9 mouse cellular contexts compared by ENCODE assay signal in genomic region chr17:25610151-25610550, GRCm38 (mm10). TPM values are rescaled to one million over a fixed set of nuclear protein-coding genes. Genes with fewer than 3 reads are reported as not detected.
DNase-seq lines count a peak whose midpoint lies in the region; ATAC-seq lines count a peak whose summit lies in the region.
"Had no signal": no experiment of that assay in that cellular context is flagged by ENCODE, and none has a peak within 500 bp of the region (broad histone marks: within the 10 kb centered on the region; RNA-seq: fewer than 3 reads in every experiment).

No protein-coding gene starts in this region.

- ATAC-seq in kidney, embryonic 15.5 days (replicated peaks; ENCODE audit: low FRiP score) = 0 out of 2 replicates have a peak, but pooled peaks have one; percentile 23
- ATAC-seq in hindbrain, embryonic 11.5 days (ENCODE audit: low FRiP score) = no peak
- peak; percentile 56 for ATAC-seq in neural tube, embryonic 14.5 days (ENCODE audit: low read depth)

- H3K27ac ChIP-seq in kidney, embryonic 15.5 days = no peak overlapping the region
- no peak overlapping the region for H3K27ac ChIP-seq in hindbrain, embryonic 11.5 days (ENCODE audit: low read depth, low read length)
- peak overlapping the region; percentile 13 for H3K27ac ChIP-seq in neural tube, embryonic 14.5 days (ENCODE audit: low read depth, low read length)
- H3K27ac ChIP-seq: liver, embryonic 15.5 days had no signal

- no peak overlapping the region for H3K9ac ChIP-seq in kidney, embryonic 15.5 days
- 0 out of 2 replicates have a peak overlapping the region, but pooled peaks have one; percentile 2 for H3K9ac ChIP-seq in hindbrain, embryonic 11.5 days (ENCODE audit: low read depth, low read length)
- H3K9ac ChIP-seq in neural tube, embryonic 14.5 days (replicated peaks; ENCODE audit: low read depth, low read length) = no peak overlapping the region
- H3K9ac ChIP-seq: liver, embryonic 15.5 days had no signal

- H3K27me3 ChIP-seq in kidney, embryonic 15.5 days = no peaks in the 10 kb centered on the region
- no peaks in the 10 kb centered on the region for H3K27me3 ChIP-seq in hindbrain, embryonic 11.5 days (ENCODE audit: control insufficient read depth, insufficient read depth, low read length)
- no peaks in the 10 kb centered on the region for H3K27me3 ChIP-seq in neural tube, embryonic 14.5 days (ENCODE audit: control insufficient read depth, insufficient read depth, low read length)
- H3K27me3 ChIP-seq: liver, embryonic 15.5 days had no signal

- H3K4me3 ChIP-seq in kidney, embryonic 15.5 days (replicated peaks) = no peak overlapping the region
- H3K4me3 ChIP-seq in hindbrain, embryonic 11.5 days (ENCODE audit: low read depth, low read length) = no peak overlapping the region
- H3K4me3 ChIP-seq in neural tube, embryonic 14.5 days (ENCODE audit: low read depth, low read length) = no peak overlapping the region
- H3K4me3 ChIP-seq: liver, embryonic 15.5 days had no signal

- DNase-seq in kidney, adult 9 months = no peak
- DNase-seq in NIH3T3 (ENCODE audit: low read depth) = peak; percentile 20
- DNase-seq in cerebellum, postnatal 36 days = peak; percentile 69 to 76
- no peak for DNase-seq in hindbrain, embryonic 11.5 days (ENCODE audit: low spot score)
- DNase-seq in spleen, postnatal 10 days (ENCODE audit: low spot score in 2 of 2) = no peak
- DNase-seq in gastrocnemius, postnatal 36 days = no peak

- H3K36me3 ChIP-seq in kidney, embryonic 15.5 days = peaks cover 28% of the 10 kb centered on the region
- no peaks in the 10 kb centered on the region for H3K36me3 ChIP-seq in hindbrain, embryonic 11.5 days (ENCODE audit: control insufficient read depth, insufficient read depth, low read length)
- H3K36me3 ChIP-seq in neural tube, embryonic 14.5 days (ENCODE audit: control insufficient read depth, insufficient read depth, low read length) = no peaks in the 10 kb centered on the region
- H3K36me3 ChIP-seq: liver, embryonic 15.5 days had no signal

- peaks cover 36% of the 10 kb centered on the region for H3K4me1 ChIP-seq in kidney, embryonic 15.5 days
- peaks cover 2% of the 10 kb centered on the region for H3K4me1 ChIP-seq in hindbrain, embryonic 11.5 days (replicated peaks; ENCODE audit: control insufficient read depth, insufficient read depth, low read length)
- H3K4me1 ChIP-seq in neural tube, embryonic 14.5 days (ENCODE audit: control insufficient read depth, insufficient read depth, low read length) = peaks cover 22% of the 10 kb centered on the region
- H3K4me1 ChIP-seq: liver, embryonic 15.5 days had no signal

- no peak overlapping the region for H3K4me2 ChIP-seq in kidney, embryonic 15.5 days
- H3K4me2 ChIP-seq in hindbrain, embryonic 11.5 days (replicated peaks; ENCODE audit: low read depth, low read length) = no peak overlapping the region
- no peak overlapping the region for H3K4me2 ChIP-seq in neural tube, embryonic 14.5 days (ENCODE audit: low read depth, low read length)
- H3K4me2 ChIP-seq: liver, embryonic 15.5 days had no signal

- no peaks in the 10 kb centered on the region for H3K9me3 ChIP-seq in kidney, embryonic 15.5 days (replicated peaks)
- H3K9me3 ChIP-seq in hindbrain, embryonic 11.5 days (ENCODE audit: control insufficient read depth, low read length) = no peaks in the 10 kb centered on the region
- H3K9me3 ChIP-seq in neural tube, embryonic 14.5 days (ENCODE audit: control insufficient read depth, low read length) = no peaks in the 10 kb centered on the region
- H3K9me3 ChIP-seq: liver, embryonic 15.5 days had no signal

- intact Hi-C loops in gastrocnemius, postnatal 36 days (cut with DNase I) = no loop called here

- 49% methylated on average over 9 of the region's 9 CpGs for WGBS in kidney, embryonic 15.5 days
- WGBS in hindbrain, embryonic 11.5 days = 78% methylated on average over 9 of the region's 9 CpGs
- WGBS in neural tube, embryonic 14.5 days = 43% methylated on average over 9 of the region's 9 CpGs

RNA-seq across cellular contexts. Expression of gene Lmf1, which starts 31.3 kb away (rescaled TPM):
- polyA plus RNA-seq in kidney, embryonic 15.5 days (2015; fragmentation: Nextera tagmentation; extraction: Ambion mirVana) = 30.9 and 32.1 TPM in 2 replicates
- 23.1 and 26.9 TPM in 2 replicates for polyA plus RNA-seq in hindbrain, embryonic 11.5 days (2014; fragmentation: Nextera tagmentation; extraction: Ambion mirVana)
- polyA plus RNA-seq in neural tube, embryonic 14.5 days (2014; fragmentation: Nextera tagmentation; extraction: Ambion mirVana) = 24.2 and 25.4 TPM in 2 replicates
- 10 to 100 TPM; 13.1 to 13.9 TPM for total RNA-seq in gastrocnemius, postnatal 36 days (2021)

RNA-seq across cellular contexts. Expression of gene Sox8, which starts 39.7 kb away (rescaled TPM):
- 5.1 and 5.9 TPM in 2 replicates for polyA plus RNA-seq in kidney, embryonic 15.5 days (2015; fragmentation: Nextera tagmentation; extraction: Ambion mirVana)
- polyA plus RNA-seq in hindbrain, embryonic 11.5 days (2014; fragmentation: Nextera tagmentation; extraction: Ambion mirVana) = 7.1 TPM in 2 replicates
- polyA plus RNA-seq in neural tube, embryonic 14.5 days (2014; fragmentation: Nextera tagmentation; extraction: Ambion mirVana) = 12.8 and 17.5 TPM in 2 replicates
- total RNA-seq in gastrocnemius, postnatal 36 days (2021) = 1 to 10 TPM; 1.9 to 2.0 TPM

Comparison
In these comparisons a context has a peak if more than half of its experiments do, and no peak if none do; other contexts are left out.
1. DNase-seq: peak in NIH3T3 (single experiment) and cerebellum, postnatal 36 days (2 of 2); none in kidney, adult 9 months (single experiment), hindbrain, embryonic 11.5 days (single experiment), spleen, postnatal 10 days (0 of 2) and gastrocnemius, postnatal 36 days (0 of 2).